Mouse (Mus musculus): ENCODE measurements around the gene Dab2ip.

The Dab2ip gene

GRCm38 (mm10) chr2:35622261-35623103 lies 64.4 kb downstream of the Dab2ip start:
- DNase-seq (ENCODE audit: low spot score), result no peak

GRCm38 (mm10) chr2:35623104-35623377 lies 65.0 kb downstream of the Dab2ip start:
- DNase-seq (ENCODE audit: low spot score), result no peak

GRCm38 (mm10) chr2:35623431-35624148 lies 65.5 kb downstream of the Dab2ip start:
- DNase-seq (ENCODE audit: low spot score), result peak; percentile 57

GRCm38 (mm10) chr2:35624380-35625006 lies 66.4 kb downstream of the Dab2ip start:
- no peak for DNase-seq (ENCODE audit: low spot score)

- DNase-seq (ENCODE audit: low spot score), result no peak
Observed at GRCm38 (mm10) chr2:35625007-35625380, 66.9 kb downstream of the Dab2ip start.

- DNase-seq (ENCODE audit: low spot score), result peak; percentile 63
Observed at GRCm38 (mm10) chr2:35625526-35625925, 67.5 kb downstream of the Dab2ip start.

- DNase-seq (ENCODE audit: low spot score), result no peak
Observed at GRCm38 (mm10) chr2:35626181-35626727, 68.2 kb downstream of the Dab2ip start.

- no peak for DNase-seq (ENCODE audit: low spot score)
Observed at GRCm38 (mm10) chr2:35627298-35627898, 69.3 kb downstream of the Dab2ip start.

GRCm38 (mm10) chr2:35628052-35628451 lies 70.0 kb downstream of the Dab2ip start:
- no peak for DNase-seq (ENCODE audit: low spot score)

GRCm38 (mm10) chr2:35628656-35629055 lies 70.6 kb downstream of the Dab2ip start:
- DNase-seq (ENCODE audit: low spot score), result no peak

- DNase-seq (ENCODE audit: low spot score), result no peak
Observed at GRCm38 (mm10) chr2:35629126-35629525, 71.1 kb downstream of the Dab2ip start.

- DNase-seq (ENCODE audit: low spot score), result no peak
Observed at GRCm38 (mm10) chr2:35633392-35633791, 75.3 kb downstream of the Dab2ip start.

- DNase-seq (ENCODE audit: low spot score), result no peak
Observed at GRCm38 (mm10) chr2:35634963-35635362, 76.9 kb downstream of the Dab2ip start.

- no peak for DNase-seq (ENCODE audit: low spot score)
Observed at GRCm38 (mm10) chr2:35635541-35635940, 77.5 kb downstream of the Dab2ip start.

GRCm38 (mm10) chr2:35637880-35638535 lies 79.9 kb downstream of the Dab2ip start:
- no peak for DNase-seq (ENCODE audit: low spot score)

- no peak for DNase-seq (ENCODE audit: low spot score)
Observed at GRCm38 (mm10) chr2:35639799-35640198, 81.7 kb downstream of the Dab2ip start.

GRCm38 (mm10) chr2:35640576-35640975 lies 82.5 kb downstream of the Dab2ip start:
- no peak for DNase-seq (ENCODE audit: low spot score)

- DNase-seq (ENCODE audit: low spot score), result no peak
Observed at GRCm38 (mm10) chr2:35642224-35642623, 84.2 kb downstream of the Dab2ip start.

- DNase-seq (ENCODE audit: low spot score), result no peak
Observed at GRCm38 (mm10) chr2:35646553-35646952, 88.5 kb downstream of the Dab2ip start.

- DNase-seq (ENCODE audit: low spot score), result peak; percentile 84
Observed at GRCm38 (mm10) chr2:35649708-35650107, 91.6 kb downstream of the Dab2ip start.

- peak; percentile 66 for DNase-seq (ENCODE audit: low spot score)
Observed at GRCm38 (mm10) chr2:35651297-35651731, 93.2 kb downstream of the Dab2ip start.

- DNase-seq (ENCODE audit: low spot score), result no peak
Observed at GRCm38 (mm10) chr2:35652984-35653383, 94.9 kb downstream of the Dab2ip start.

All from retina, embryonic 14.5 days (tissue).